Mouse (Mus musculus) brain, embryonic 14.5 days (tissue): Measurements from ENCODE around the gene Srebf2.

Experiments used
- CTCF ChIP-seq: fragments of 200-500 bp; IDR thresholded peaks from 2 replicates; pipeline ENCODE4 v1.5.1; 2012; ENCODE audit warnings: inconsistent platforms, mild to moderate bottlenecking, moderate library complexity, borderline replicate concordance; ENCODE audit not compliant: insufficient read depth, insufficient read length; ENCODE audit errors: extremely low read depth
- POLR2A ChIP-seq: fragments of 200-500 bp; IDR thresholded peaks from 2 replicates; pipeline ENCODE4 v1.6.1; 2012; ENCODE audit warnings: mild to moderate bottlenecking, inconsistent platforms, borderline replicate concordance; ENCODE audit not compliant: poor library complexity, insufficient read depth, insufficient read length, severe bottlenecking; ENCODE audit errors: extremely low read depth

DNA sequence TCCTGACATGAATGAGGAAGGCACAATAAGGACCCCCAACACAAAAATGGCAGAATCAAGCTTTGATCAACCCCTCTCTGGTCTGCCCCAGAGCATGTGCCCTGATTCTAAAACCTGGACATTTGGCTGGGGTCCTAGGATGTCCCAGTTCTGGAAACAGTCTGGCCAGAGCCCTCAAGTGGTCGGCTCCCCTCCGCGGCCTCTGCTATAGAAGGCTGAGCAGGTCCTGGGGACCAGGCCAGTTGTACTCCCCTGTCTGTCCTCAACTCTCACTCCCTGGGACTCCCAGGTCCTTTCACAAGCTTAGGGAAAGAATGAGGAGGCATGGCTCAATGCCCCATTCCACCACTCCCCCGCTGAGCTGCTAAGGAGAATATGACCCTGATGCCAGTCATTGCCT is 66.2 kb downstream of the Srebf2 start:
- TF ChIP-seq CTCF (no peak), POLR2A (no peak)
